Mouse (Mus musculus) bone marrow, adult 2 months (tissue): Measurements from ENCODE around the gene Tnik. TPM values are rescaled to one million over a fixed set of nuclear protein-coding genes. Genes with fewer than 3 reads are reported as not detected.

ENCODE experiments used
- H3K27ac ChIP-seq: fragments of 200-500 bp; 2 replicates; pipeline ENCODE4 v1.5.1; 2012; ENCODE audit warnings: low read depth, mild to moderate bottlenecking, control low read depth, inconsistent platforms, low read length; ENCODE audit not compliant: control insufficient read depth, poor library complexity, insufficient read depth
- H3K4me1 ChIP-seq: fragments of 200-500 bp; 2 replicates; pipeline ENCODE4 v1.6.1; 2011; ENCODE audit warnings: low read length; ENCODE audit not compliant: control insufficient read depth, insufficient read depth
- H3K4me3 ChIP-seq: fragments of 200-500 bp; replicated peaks from 2 replicates; pipeline ENCODE3; 2011; ENCODE audit warnings: mild to moderate bottlenecking, low read depth, low read length, control low read depth; ENCODE audit not compliant: control insufficient read depth
- CTCF ChIP-seq: fragments of 200-500 bp; IDR thresholded peaks from 2 replicates; pipeline ENCODE4 v1.5.1; 2011; ENCODE audit warnings: low read length, control low read depth; ENCODE audit not compliant: control insufficient read depth, insufficient read depth
- POLR2A ChIP-seq: fragments of 200-500 bp; IDR thresholded peaks from 2 replicates; pipeline ENCODE4 v1.6.1; 2011; ENCODE audit warnings: low read depth, mild to moderate bottlenecking, control low read depth, low read length, borderline replicate concordance; ENCODE audit not compliant: control insufficient read depth
- WGBS: fragments of 180-500 bp; shearing (Covaris S2); methylation state at CpG from one replicate; pipeline ENCODE4 v1.1.7; 2018; 5-methylcytosine and 5-hydroxymethylcytosine counted together
- polyA plus RNA-seq: library from polyadenylated mRNA; stranded (reverse); fragments of >200 nt; gene quantifications from 2 replicates; pipeline ENCODE4 v1.2.4, GENCODE M21; 2011; ENCODE audit warnings: low replicate concordance; ENCODE audit not compliant: missing spikeins, insufficient read depth, insufficient read length

The Tnik gene
- polyA plus RNA-seq, 1 experiment = 25.8 TPM

DNA sequence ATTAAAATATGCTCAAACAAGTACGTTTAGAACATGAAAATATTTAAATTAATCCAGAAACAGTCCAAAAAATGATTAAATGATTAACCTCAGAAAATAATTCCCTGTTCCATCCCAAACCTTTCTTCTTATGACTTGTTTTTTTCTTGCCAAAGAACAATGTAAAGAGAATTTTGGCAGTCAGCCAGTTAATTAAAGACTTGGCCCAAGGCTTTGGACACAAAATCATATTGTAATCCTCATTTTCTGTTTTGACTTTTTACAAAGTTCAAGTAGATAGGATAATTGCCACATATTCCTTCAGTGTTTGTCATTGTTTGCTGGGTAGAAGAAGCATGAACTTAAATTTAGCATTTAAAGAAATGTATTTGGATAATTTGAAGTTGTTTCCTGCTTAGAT, 353.4 kb downstream of the Tnik start:
- Histone ChIP-seq H3K4me1 (no peaks in the 10 kb centered on the region), H3K4me3 (no peak overlapping the region), H3K27ac (no peak overlapping the region)
- 72% methylated on average over 1 of the region's 1 CpGs for WGBS
- TF ChIP-seq POLR2A (no peak), CTCF (no peak)

GRCm38 (mm10) chr3:28617008-28617627, 354.1 kb downstream of the Tnik start:
- Histone ChIP-seq H3K4me1 (no peaks in the 10 kb centered on the region), H3K27ac (no peak overlapping the region), H3K4me3 (no peak overlapping the region)
- TF ChIP-seq CTCF (no peak), POLR2A (no peak)
- 76% methylated on average over 5 of the region's 5 CpGs for WGBS

DNA sequence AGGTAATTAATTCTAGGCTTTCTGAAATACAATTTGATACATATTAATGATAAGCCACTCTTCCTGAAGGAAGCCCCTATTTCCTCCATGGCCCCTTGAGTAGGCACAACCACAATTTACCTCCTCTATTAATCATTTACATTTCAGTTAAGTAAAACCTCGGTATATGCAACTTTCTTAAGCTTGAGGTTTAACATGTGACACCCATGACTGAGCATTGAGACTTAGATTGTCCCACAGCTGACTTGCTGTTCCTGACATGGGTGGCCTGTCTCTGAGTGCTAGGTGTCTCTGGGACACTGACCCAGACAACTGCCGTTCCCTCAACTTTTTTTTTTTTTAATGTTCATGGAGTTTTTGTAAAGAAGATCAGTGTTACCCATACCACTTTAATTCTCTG, 358.8 kb downstream of the Tnik start:
- 60% methylated on average over 2 of the region's 2 CpGs for WGBS
- H3K4me3 ChIP-seq = no peak overlapping the region
- H3K4me1 ChIP-seq = no peaks in the 10 kb centered on the region
- H3K27ac ChIP-seq = no peak overlapping the region
- TF ChIP-seq POLR2A = no peak

GRCm38 (mm10) chr3:28626816-28627215, 363.8 kb downstream of the Tnik start:
- H3K27ac ChIP-seq = no peak overlapping the region
- 91% methylated on average over 6 of the region's 6 CpGs for WGBS
- H3K4me3 ChIP-seq = no peak overlapping the region
- H3K4me1 ChIP-seq = no peaks in the 10 kb centered on the region
- TF ChIP-seq CTCF (no peak), POLR2A (no peak)

- Histone ChIP-seq H3K27ac (no peak overlapping the region), H3K4me3 (no peak overlapping the region), H3K4me1 (no peaks in the 10 kb centered on the region)
- 82% methylated on average over 4 of the region's 4 CpGs for WGBS
- TF ChIP-seq POLR2A = no peak
- no peak for TF ChIP-seq CTCF
Observed at GRCm38 (mm10) chr3:28636778-28637177, 373.8 kb downstream of the Tnik start.

GRCm38 (mm10) chr3:28638957-28639356, 375.9 kb downstream of the Tnik start:
- TF ChIP-seq CTCF = no peak
- TF ChIP-seq POLR2A = no peak
- Histone ChIP-seq H3K4me1 (no peaks in the 10 kb centered on the region), H3K4me3 (no peak overlapping the region), H3K27ac (no peak overlapping the region)
- WGBS = 76% methylated on average over 2 of the region's 2 CpGs

- Histone ChIP-seq H3K4me1 (no peaks in the 10 kb centered on the region), H3K27ac (no peak overlapping the region), H3K4me3 (no peak overlapping the region)
- no peak for TF ChIP-seq POLR2A
- TF ChIP-seq CTCF = no peak
- WGBS = 87% methylated on average over 9 of the region's 9 CpGs
Observed at GRCm38 (mm10) chr3:28643252-28643947, 380.4 kb downstream of the Tnik start.

DNA sequence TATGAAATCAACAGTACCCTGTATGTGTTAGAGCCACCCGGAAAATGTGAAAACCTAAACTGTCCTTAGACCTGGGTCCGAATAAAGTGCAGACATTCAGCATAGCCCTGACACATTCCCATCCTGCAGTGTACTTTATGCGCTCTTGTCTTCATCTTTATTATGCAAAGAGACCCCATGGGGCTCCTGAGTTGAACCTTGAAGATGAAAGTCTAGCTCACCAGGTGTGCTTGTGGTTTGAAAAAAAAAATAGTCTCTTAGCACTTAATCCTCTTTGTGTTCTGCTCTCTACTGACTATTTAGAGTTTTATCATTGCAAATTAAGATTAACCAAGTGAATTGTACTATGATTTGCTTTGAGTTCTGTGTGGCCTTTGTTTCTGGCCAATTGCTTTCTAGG, 389.6 kb downstream of the Tnik start:
- Histone ChIP-seq H3K4me3 (no peak overlapping the region), H3K4me1 (no peaks in the 10 kb centered on the region)
- WGBS = 86% methylated on average over 3 of the region's 3 CpGs

More for the DNA sequence above, 389.6 kb downstream of the Tnik start:
- no peak for TF ChIP-seq POLR2A
- no peak for TF ChIP-seq CTCF
- H3K27ac ChIP-seq = no peak overlapping the region
